Mouse (Mus musculus) heart, postnatal 0 days (tissue): Measurements from ENCODE around the gene Plxdc1.

Source experiments
- CTCF ChIP-seq: IDR thresholded peaks from 2 replicates; pipeline ENCODE4 v1.5.1; 2016; ENCODE audit warnings: antibody characterized with exemption, control low read depth, low read depth
- EP300 ChIP-seq: IDR thresholded peaks from 2 replicates; pipeline ENCODE4 v1.6.1; 2016; ENCODE audit warnings: antibody characterized with exemption, low read depth

- TF ChIP-seq CTCF, result no peak
- TF ChIP-seq EP300, result peak; percentile 88
Measured at GRCm38 (mm10) chr11:98026570-98027296, 40.5 kb upstream of the Plxdc1 start, which contains the start of gene Rpl19.
